Mouse (Mus musculus) ES-Bruce4 (cell line): ENCODE measurements at regions not wholly inside any gene's neighbourhood (a gene's known extent, or its start where the extent isn't known, plus 50 kb on each side); places are given as distances from the start of the nearest gene placed in this dataset.

Source experiments
- CTCF ChIP-seq: IDR thresholded peaks from one replicate; pipeline ENCODE4 v1.8.1; 2011; ENCODE audit warnings: low read depth, low read length
- EP300 ChIP-seq: IDR thresholded peaks from 2 replicates; pipeline ENCODE4 v1.6.1; 2011; ENCODE audit warnings: low read depth, low read length; ENCODE audit not compliant: insufficient read depth
- POLR2A ChIP-seq: IDR thresholded peaks from one replicate; pipeline ENCODE4 v1.8.1; 2011; ENCODE audit warnings: low read length; ENCODE audit not compliant: insufficient read depth

GRCm38 (mm10) chr13:102202301-102202700 lies 434.3 kb upstream of the Pik3r1 start:
- no peak for TF ChIP-seq POLR2A
- no peak for TF ChIP-seq CTCF
- TF ChIP-seq EP300 = no peak
